Mouse (Mus musculus): ENCODE data around the gene Ahctf1. TPM values are rescaled to one million over a fixed set of nuclear protein-coding genes. Genes with fewer than 3 reads are reported as not detected.
"Not testable (repeated sequence)": the region's sequence is repeated elsewhere in the genome, so short reads cannot be mapped to it uniquely, and the experiment has no call there.

Gene Ahctf1
- total RNA-seq, 2 experiments from 2014 or later: 15.3 to 19.1 TPM

- no peak for DNase-seq
Observed at GRCm38 (mm10) chr1:179804140-179804881, 831 bp upstream of the Ahctf1 start.

DNA sequence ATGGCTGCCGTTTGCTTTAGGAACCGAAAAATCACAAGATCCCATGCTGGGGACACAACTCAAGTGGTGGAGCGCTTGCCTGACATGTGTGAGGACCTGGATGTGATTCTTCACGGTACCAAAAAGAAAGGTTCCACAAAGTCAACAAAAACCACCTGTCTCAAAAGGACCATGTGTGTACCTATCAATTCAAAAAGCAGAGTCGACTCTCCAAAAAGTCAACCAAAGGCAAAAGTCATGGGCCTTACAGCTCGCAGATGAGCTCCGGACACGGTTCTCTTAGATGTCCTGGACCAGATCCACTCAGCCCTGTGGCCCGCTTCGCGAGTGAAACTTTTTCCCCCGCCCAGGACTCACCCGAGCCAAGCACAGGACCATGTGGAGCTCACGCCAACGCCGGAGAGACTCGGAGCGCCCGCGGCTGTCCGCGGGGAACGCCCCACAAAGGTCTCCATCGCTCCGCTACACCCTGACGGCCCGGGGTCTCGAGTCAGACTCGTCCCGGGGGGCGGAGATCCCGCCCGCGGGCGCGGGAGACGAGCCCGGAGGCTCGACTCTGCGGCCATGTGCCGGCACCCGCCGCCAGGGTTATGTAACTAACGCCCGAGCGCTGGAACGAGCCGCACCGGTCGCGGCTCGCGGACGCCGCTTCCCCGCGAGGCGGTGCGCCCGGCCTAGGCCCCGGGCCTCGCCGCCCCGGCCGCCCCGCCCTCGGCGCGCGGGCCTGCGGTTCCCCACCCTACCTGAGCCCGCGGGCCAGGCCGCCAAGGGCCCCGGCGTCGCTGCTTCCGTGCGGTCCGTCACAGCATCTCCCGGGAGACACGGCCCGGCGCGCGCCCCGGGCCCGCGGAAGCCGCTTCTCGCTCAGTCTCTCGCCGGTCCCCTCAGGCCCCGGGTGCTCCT is 619 bp downstream of the Ahctf1 start, which contains the start of gene Gm10518:
Gene Gm10518 (plus strand): TSS at position 767 of the 903 bp plus-strand sequence.
- DNase-seq: peak; percentile 71

DNA sequence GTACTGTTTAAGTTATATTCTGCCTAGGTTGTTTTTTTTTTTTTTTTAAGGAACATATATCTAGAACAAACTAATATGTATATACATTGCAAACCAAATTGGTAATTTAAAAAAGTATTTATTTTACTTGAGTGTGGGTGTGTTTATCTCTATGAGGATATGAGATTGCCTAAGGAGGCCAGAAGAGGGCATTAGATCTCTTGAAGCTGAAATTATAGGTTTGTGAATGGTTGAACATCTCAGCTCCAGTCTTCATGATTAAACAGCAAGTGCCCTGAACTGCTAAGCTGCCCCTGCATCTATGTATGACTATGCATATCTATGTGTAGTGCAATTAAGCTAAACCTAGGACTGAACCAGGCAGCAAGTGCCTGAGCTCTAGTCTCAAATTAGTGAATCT is 4.7 kb downstream of the Ahctf1 start:
- DNase-seq: no peak

DNA sequence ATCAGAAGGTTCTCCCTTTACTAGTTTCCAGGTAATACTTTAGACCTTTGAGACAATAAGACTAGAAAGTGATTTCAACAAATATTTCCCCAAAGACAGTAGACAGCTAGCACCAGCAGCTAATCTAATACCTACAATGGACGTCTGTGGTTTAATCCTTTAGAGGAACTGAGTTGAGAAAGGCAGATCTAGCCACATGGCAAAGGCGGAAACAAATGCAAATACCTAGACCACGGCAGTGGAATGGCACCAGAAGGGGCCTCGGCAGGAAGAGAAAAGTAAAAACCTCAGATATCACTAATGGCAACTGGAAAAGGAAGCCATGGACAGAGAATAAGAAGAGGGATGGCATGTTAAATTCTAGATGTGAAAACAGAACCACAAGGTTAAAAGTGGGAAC is 16.2 kb downstream of the Ahctf1 start:
- no peak for DNase-seq

DNA sequence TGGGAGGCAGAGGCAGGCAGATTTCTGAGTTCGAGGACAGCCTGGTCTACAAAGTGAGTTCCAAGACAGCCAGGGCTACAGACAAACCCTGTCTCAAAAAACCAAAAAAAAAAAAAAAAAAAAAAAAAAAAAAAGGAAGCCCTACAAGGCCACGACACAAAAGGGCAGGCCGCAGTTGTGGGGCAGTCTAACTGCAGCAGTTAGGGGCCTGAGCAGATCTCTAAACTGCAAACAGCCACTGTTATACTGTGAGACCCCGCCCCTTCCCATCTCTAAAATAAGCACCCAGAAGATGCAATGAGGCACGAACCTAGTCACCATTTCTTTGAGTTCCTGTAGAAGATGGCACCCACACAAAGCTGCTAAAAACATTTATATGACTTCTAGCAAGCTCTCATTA is 18.0 kb downstream of the Ahctf1 start:
- no peak for DNase-seq

DNA sequence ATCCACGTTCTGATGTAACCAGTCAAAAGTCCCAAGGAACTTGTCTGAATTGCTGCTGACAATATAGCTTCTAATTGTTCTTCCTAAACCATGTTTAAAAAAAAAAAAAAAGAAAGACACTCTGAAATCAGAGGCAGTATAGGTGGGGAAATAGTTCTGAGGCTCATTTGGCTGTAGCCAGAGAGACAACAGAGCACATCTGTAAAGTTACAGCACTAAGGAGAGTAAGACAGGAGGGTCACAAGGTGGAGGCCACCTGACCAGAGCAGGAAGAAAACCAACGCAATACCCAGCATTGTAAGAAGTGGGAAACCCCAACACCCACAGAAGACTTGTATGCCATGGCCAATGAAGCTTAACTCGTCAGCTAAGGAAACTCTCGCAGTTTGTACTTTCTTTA is 19.4 kb downstream of the Ahctf1 start:
- no peak for DNase-seq

- no peak for DNase-seq
Observed at GRCm38 (mm10) chr1:179776831-179777230, 26.6 kb downstream of the Ahctf1 start.

GRCm38 (mm10) chr1:179760553-179760952 is 42.9 kb downstream of the Ahctf1 start:
- DNase-seq: no peak

- no peak for DNase-seq
Observed at GRCm38 (mm10) chr1:179760086-179760485, 43.4 kb downstream of the Ahctf1 start.

GRCm38 (mm10) chr1:179756477-179756876 is 47.0 kb downstream of the Ahctf1 start:
- no peak for DNase-seq

- no peak for DNase-seq
Observed at GRCm38 (mm10) chr1:179753006-179753405, 50.5 kb downstream of the Ahctf1 start.

GRCm38 (mm10) chr1:179752276-179752675 is 51.2 kb downstream of the Ahctf1 start:
- no peak for DNase-seq

- DNase-seq: no peak
Observed at GRCm38 (mm10) chr1:179745171-179745570, 58.3 kb downstream of the Ahctf1 start, which contains the start of gene Kif28. TSS of gene Kif28 (minus strand) at chr1:179745271.

- no peak for DNase-seq
Observed at GRCm38 (mm10) chr1:179743593-179744193, 59.8 kb downstream of the Ahctf1 start.

DNA sequence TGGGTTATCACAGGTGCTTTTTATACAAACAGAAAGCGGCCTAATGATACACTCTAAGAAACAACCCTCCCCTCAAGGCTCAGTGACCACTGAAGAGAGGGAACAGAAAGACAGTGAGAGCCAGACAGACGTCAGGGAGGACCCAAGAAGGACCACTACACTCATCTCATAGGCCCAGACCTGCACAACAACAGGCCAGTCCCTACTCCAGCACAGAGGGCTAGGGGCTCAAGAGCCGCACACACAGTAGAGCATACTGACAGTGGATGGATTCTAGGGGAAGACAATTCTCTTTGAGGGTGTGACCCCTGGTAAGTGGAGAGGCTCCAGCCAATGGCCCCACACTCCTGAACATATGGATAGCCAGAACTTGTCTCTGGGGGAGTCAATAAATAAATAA is 67.0 kb downstream of the Ahctf1 start:
- DNase-seq: no peak

- DNase-seq: peak; percentile 33
Observed at GRCm38 (mm10) chr1:179734500-179735474, 68.7 kb downstream of the Ahctf1 start.

- no peak for DNase-seq
Observed at GRCm38 (mm10) chr1:179731391-179731790, 72.1 kb downstream of the Ahctf1 start.

- DNase-seq: no peak
Observed at GRCm38 (mm10) chr1:179728661-179729060, 74.8 kb downstream of the Ahctf1 start.

DNA sequence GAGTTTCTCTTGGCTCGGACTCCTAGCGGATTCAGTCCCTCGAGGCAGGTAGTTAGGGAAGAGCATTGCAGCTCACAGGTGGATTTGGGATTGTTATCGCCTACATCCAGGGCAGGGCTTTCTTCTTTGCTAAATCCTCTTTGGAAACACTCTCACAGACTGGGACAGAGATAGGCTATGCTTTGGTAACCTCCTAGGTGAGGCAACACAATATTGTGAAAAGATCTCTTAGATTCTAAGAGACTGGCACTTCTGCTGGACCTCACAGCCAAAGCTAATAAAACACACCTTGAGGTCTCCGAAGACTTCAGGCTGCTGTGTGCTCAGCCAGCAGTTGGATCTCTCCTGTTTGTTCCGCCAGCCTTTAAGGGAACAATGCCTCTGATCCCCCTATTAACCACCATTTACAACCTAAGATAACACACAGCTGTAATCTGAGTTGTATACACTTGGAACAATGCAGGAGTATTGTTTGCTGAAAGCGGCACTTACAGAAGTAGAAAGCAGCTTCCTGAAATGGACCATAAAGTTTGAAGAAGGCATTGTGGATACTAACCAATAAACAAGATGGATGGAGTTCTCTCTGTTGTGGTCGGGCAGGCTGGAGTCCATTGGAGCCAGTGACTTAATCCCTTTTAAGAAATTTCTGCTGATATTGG is 80.5 kb downstream of the Ahctf1 start:
- DNase-seq: no peak

- DNase-seq: no peak
Observed at GRCm38 (mm10) chr1:179715786-179716185, 87.7 kb downstream of the Ahctf1 start.

DNA sequence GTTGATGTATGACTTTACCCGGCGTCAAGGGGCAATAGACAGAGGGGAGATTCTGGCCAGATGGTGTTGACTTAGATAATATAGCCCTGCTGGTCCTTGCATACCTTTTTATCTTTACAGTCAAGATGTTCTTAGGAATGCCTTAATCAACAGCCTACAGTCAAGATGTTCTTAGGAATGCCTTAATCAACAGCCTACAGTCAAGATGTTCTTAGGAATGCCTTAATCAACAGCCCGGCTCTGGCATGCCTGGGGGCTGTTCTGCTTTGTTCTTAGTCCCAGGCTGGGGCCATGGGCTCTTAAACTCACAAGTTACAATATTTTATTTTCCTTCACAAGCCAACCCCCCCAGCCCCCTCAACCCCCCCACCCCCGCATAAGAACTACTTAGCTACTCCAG is 88.2 kb downstream of the Ahctf1 start:
- DNase-seq: not testable (repeated sequence)
